Mouse (Mus musculus) megakaryocyte, embryonic 14.5 days (primary cell): ENCODE measurements around the gene Ncoa3.

ENCODE experiments used
- FLI1 ChIP-seq: IDR thresholded peaks from 2 replicates; pipeline ENCODE4 v1.6.1; 2012; ENCODE audit warnings: low read length, inconsistent platforms, mixed read lengths
- GATA1 ChIP-seq: IDR thresholded peaks from 3 replicates; pipeline ENCODE4 v1.6.1; 2012; ENCODE audit warnings: mixed read lengths, low read length, inconsistent platforms, borderline replicate concordance

DNA sequence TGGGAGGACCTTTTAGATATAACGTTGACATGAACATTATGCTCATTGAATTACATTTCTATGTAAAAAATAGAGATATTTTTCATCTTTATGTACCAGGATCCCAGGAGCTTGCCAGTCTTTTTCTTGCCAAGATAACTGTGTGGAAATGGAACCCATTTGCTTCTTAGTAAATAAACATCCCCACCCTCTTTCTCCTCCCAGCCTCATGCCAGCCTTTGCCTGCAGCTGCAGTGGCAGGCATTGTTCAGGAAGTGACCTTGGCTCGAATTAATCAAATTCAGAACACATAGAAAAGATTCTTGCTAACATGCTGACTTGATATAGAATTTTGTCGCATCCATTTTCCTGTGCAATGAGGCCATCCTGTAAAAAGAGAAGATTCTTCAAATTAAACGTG lies 36.8 kb downstream of the Ncoa3 start:
- no peak for TF ChIP-seq FLI1
- no peak for TF ChIP-seq GATA1
